Mouse (Mus musculus): ENCODE data around the gene Abhd2. TPM values are rescaled to one million over a fixed set of nuclear protein-coding genes. Genes with fewer than 3 reads are reported as not detected.

The Abhd2 gene
- polyA plus RNA-seq, 1 experiment from 2014 or later = 24.9 TPM

- Histone ChIP-seq H3K9me3 (ENCODE audit: control insufficient read depth, low read length) (no peaks in the 10 kb centered on the region), H3K4me2 (ENCODE audit: low read depth, low read length) (peak overlapping the region; percentile 66), H3K9ac (ENCODE audit: low read length) (peak overlapping the region; percentile 72), H3K4me1 (replicated peaks; ENCODE audit: control insufficient read depth, insufficient read depth, low read length) (peaks cover 9% of the 10 kb centered on the region), H3K4me3 (ENCODE audit: low read length) (peak overlapping the region; percentile 63), H3K27me3 (ENCODE audit: control insufficient read depth, insufficient read depth, low read depth, low read length) (no peaks in the 10 kb centered on the region), H3K27ac (ENCODE audit: low read length) (peak overlapping the region; percentile 63; the same call in 1 of the 2 replicates), H3K36me3 (ENCODE audit: control insufficient read depth, insufficient read depth, low read length) (no peaks in the 10 kb centered on the region)
- peak; percentile 8; the same call in 1 of the 2 replicates for ATAC-seq (ENCODE audit: low read depth)
- 0% methylated on average over 3 of the region's 3 CpGs for WGBS
Measured at GRCm38 (mm10) chr7:79391471-79391870, 118.5 kb downstream of the Abhd2 start.

GRCm38 (mm10) chr7:79391883-79392649, 119.1 kb downstream of the Abhd2 start, which contains the start of gene Fanci:
Gene Fanci (plus strand): TSS chr7:79391929.
- H3K27me3 ChIP-seq (ENCODE audit: control insufficient read depth, insufficient read depth, low read depth, low read length) = no peaks in the 10 kb centered on the region
- H3K4me1 ChIP-seq (replicated peaks; ENCODE audit: control insufficient read depth, insufficient read depth, low read length) = peaks cover 9% of the 10 kb centered on the region
- under 1% methylated on average over 44 of the region's 44 CpGs for WGBS
- peak within 1 kb of the TSS; percentile 66 for H3K4me2 ChIP-seq (ENCODE audit: low read depth, low read length)
- H3K9me3 ChIP-seq (ENCODE audit: control insufficient read depth, low read length) = no peaks in the 10 kb centered on the region
- H3K4me3 ChIP-seq (ENCODE audit: low read length) = peak within 1 kb of the TSS; percentile 63
- ATAC-seq (ENCODE audit: low read depth) = peak; percentile 96
- no peaks in the 10 kb centered on the region for H3K36me3 ChIP-seq (ENCODE audit: control insufficient read depth, insufficient read depth, low read length)
- H3K9ac ChIP-seq (ENCODE audit: low read length) = peak within 1 kb of the TSS; percentile 72
- peak within 1 kb of the TSS; percentile 63 for H3K27ac ChIP-seq (ENCODE audit: low read length)

- WGBS = 45% methylated on average over 9 of the region's 9 CpGs
- H3K4me3 ChIP-seq (ENCODE audit: low read length) = peak overlapping the region; percentile 63
- H3K4me1 ChIP-seq (replicated peaks; ENCODE audit: control insufficient read depth, insufficient read depth, low read length) = peaks cover 9% of the 10 kb centered on the region
- H3K4me2 ChIP-seq (ENCODE audit: low read depth, low read length) = peak overlapping the region; percentile 66
- H3K36me3 ChIP-seq (ENCODE audit: control insufficient read depth, insufficient read depth, low read length) = no peaks in the 10 kb centered on the region
- no peak overlapping the region for H3K27ac ChIP-seq (ENCODE audit: low read length)
- peak overlapping the region; percentile 72 for H3K9ac ChIP-seq (ENCODE audit: low read length)
- H3K9me3 ChIP-seq (ENCODE audit: control insufficient read depth, low read length) = no peaks in the 10 kb centered on the region
- no peaks in the 10 kb centered on the region for H3K27me3 ChIP-seq (ENCODE audit: control insufficient read depth, insufficient read depth, low read depth, low read length)
- ATAC-seq (ENCODE audit: low read depth) = peak; percentile 23; the same call in 1 of the 2 replicates
Measured at GRCm38 (mm10) chr7:79392860-79393513, 120.0 kb downstream of the Abhd2 start.

GRCm38 (mm10) chr7:79393924-79394323, 120.9 kb downstream of the Abhd2 start:
- ATAC-seq (ENCODE audit: low read depth) = no peak
- H3K9ac ChIP-seq (ENCODE audit: low read length) = no peak overlapping the region
- H3K36me3 ChIP-seq (ENCODE audit: control insufficient read depth, insufficient read depth, low read length) = no peaks in the 10 kb centered on the region
- H3K27me3 ChIP-seq (ENCODE audit: control insufficient read depth, insufficient read depth, low read depth, low read length) = no peaks in the 10 kb centered on the region
- no peaks in the 10 kb centered on the region for H3K9me3 ChIP-seq (ENCODE audit: control insufficient read depth, low read length)
- no peak overlapping the region for H3K27ac ChIP-seq (ENCODE audit: low read length)
- WGBS = 92% methylated on average over 7 of the region's 7 CpGs
- H3K4me2 ChIP-seq (ENCODE audit: low read depth, low read length) = no peak overlapping the region
- no peak overlapping the region for H3K4me3 ChIP-seq (ENCODE audit: low read length)
- peaks cover 9% of the 10 kb centered on the region for H3K4me1 ChIP-seq (replicated peaks; ENCODE audit: control insufficient read depth, insufficient read depth, low read length)

- Histone ChIP-seq H3K9ac (ENCODE audit: low read length) (no peak overlapping the region), H3K9me3 (ENCODE audit: control insufficient read depth, low read length) (no peaks in the 10 kb centered on the region), H3K36me3 (ENCODE audit: control insufficient read depth, insufficient read depth, low read length) (no peaks in the 10 kb centered on the region), H3K4me1 (replicated peaks; ENCODE audit: control insufficient read depth, insufficient read depth, low read length) (peaks cover 9% of the 10 kb centered on the region), H3K4me3 (ENCODE audit: low read length) (no peak overlapping the region), H3K27ac (ENCODE audit: low read length) (no peak overlapping the region), H3K27me3 (ENCODE audit: control insufficient read depth, insufficient read depth, low read depth, low read length) (no peaks in the 10 kb centered on the region), H3K4me2 (ENCODE audit: low read depth, low read length) (no peak overlapping the region)
- no peak for ATAC-seq (ENCODE audit: low read depth)
- WGBS = 77% methylated on average over 7 of the region's 7 CpGs
Measured at GRCm38 (mm10) chr7:79394666-79395065, 121.7 kb downstream of the Abhd2 start.

GRCm38 (mm10) chr7:79395186-79395585, 122.2 kb downstream of the Abhd2 start:
- 77% methylated on average over 7 of the region's 7 CpGs for WGBS
- H3K27me3 ChIP-seq (ENCODE audit: control insufficient read depth, insufficient read depth, low read depth, low read length) = no peaks in the 10 kb centered on the region
- peaks cover 9% of the 10 kb centered on the region for H3K4me1 ChIP-seq (replicated peaks; ENCODE audit: control insufficient read depth, insufficient read depth, low read length)

GRCm38 (mm10) chr7:79397446-79397963, 124.5 kb downstream of the Abhd2 start:
- no peak for ATAC-seq (ENCODE audit: low read depth)

More at GRCm38 (mm10) chr7:79395186-79395585, 122.2 kb downstream of the Abhd2 start:
- H3K36me3 ChIP-seq (ENCODE audit: control insufficient read depth, insufficient read depth, low read length) = no peaks in the 10 kb centered on the region
- no peak overlapping the region for H3K4me2 ChIP-seq (ENCODE audit: low read depth, low read length)
- no peaks in the 10 kb centered on the region for H3K9me3 ChIP-seq (ENCODE audit: control insufficient read depth, low read length)
- no peak overlapping the region for H3K4me3 ChIP-seq (ENCODE audit: low read length)
- no peak for ATAC-seq (ENCODE audit: low read depth)
- H3K27ac ChIP-seq (ENCODE audit: low read length) = no peak overlapping the region
- no peak overlapping the region for H3K9ac ChIP-seq (ENCODE audit: low read length)

GRCm38 (mm10) chr7:79398426-79398825, 125.4 kb downstream of the Abhd2 start:
- ATAC-seq (ENCODE audit: low read depth) = no peak
- Histone ChIP-seq H3K36me3 (ENCODE audit: control insufficient read depth, insufficient read depth, low read length) (no peaks in the 10 kb centered on the region), H3K4me2 (ENCODE audit: low read depth, low read length) (no peak overlapping the region), H3K4me3 (ENCODE audit: low read length) (no peak overlapping the region), H3K27ac (ENCODE audit: low read length) (no peak overlapping the region), H3K27me3 (ENCODE audit: control insufficient read depth, insufficient read depth, low read depth, low read length) (no peaks in the 10 kb centered on the region), H3K9ac (ENCODE audit: low read length) (no peak overlapping the region), H3K9me3 (ENCODE audit: control insufficient read depth, low read length) (no peaks in the 10 kb centered on the region), H3K4me1 (replicated peaks; ENCODE audit: control insufficient read depth, insufficient read depth, low read length) (no peaks in the 10 kb centered on the region)
- 57% methylated on average over 8 of the region's 8 CpGs for WGBS

More at GRCm38 (mm10) chr7:79397446-79397963, 124.5 kb downstream of the Abhd2 start:
- H3K9ac ChIP-seq (ENCODE audit: low read length) = no peak overlapping the region
- H3K27ac ChIP-seq (ENCODE audit: low read length) = no peak overlapping the region
- H3K4me2 ChIP-seq (ENCODE audit: low read depth, low read length) = no peak overlapping the region
- 72% methylated on average over 10 of the region's 10 CpGs for WGBS
- H3K4me1 ChIP-seq (replicated peaks; ENCODE audit: control insufficient read depth, insufficient read depth, low read length) = peaks cover 6% of the 10 kb centered on the region
- H3K27me3 ChIP-seq (ENCODE audit: control insufficient read depth, insufficient read depth, low read depth, low read length) = no peaks in the 10 kb centered on the region
- H3K4me3 ChIP-seq (ENCODE audit: low read length) = no peak overlapping the region
- H3K9me3 ChIP-seq (ENCODE audit: control insufficient read depth, low read length) = no peaks in the 10 kb centered on the region
- H3K36me3 ChIP-seq (ENCODE audit: control insufficient read depth, insufficient read depth, low read length) = no peaks in the 10 kb centered on the region

- H3K4me2 ChIP-seq (ENCODE audit: low read depth, low read length) = no peak overlapping the region
- H3K9ac ChIP-seq (ENCODE audit: low read length) = no peak overlapping the region
- H3K9me3 ChIP-seq (ENCODE audit: control insufficient read depth, low read length) = no peaks in the 10 kb centered on the region
- WGBS = 61% methylated on average over 12 of the region's 12 CpGs
- no peaks in the 10 kb centered on the region for H3K4me1 ChIP-seq (replicated peaks; ENCODE audit: control insufficient read depth, insufficient read depth, low read length)
- no peaks in the 10 kb centered on the region for H3K27me3 ChIP-seq (ENCODE audit: control insufficient read depth, insufficient read depth, low read depth, low read length)
- H3K4me3 ChIP-seq (ENCODE audit: low read length) = no peak overlapping the region
- no peaks in the 10 kb centered on the region for H3K36me3 ChIP-seq (ENCODE audit: control insufficient read depth, insufficient read depth, low read length)
- ATAC-seq (ENCODE audit: low read depth) = no peak
- no peak overlapping the region for H3K27ac ChIP-seq (ENCODE audit: low read length)
Measured at GRCm38 (mm10) chr7:79398971-79399370, 126.0 kb downstream of the Abhd2 start.
